Mouse (Mus musculus): Measurements from ENCODE around the gene Rnf225. TPM values are rescaled to one million over a fixed set of nuclear protein-coding genes. Genes with fewer than 3 reads are reported as not detected.
"Not testable (repeated sequence)": the region's sequence is repeated elsewhere in the genome, so short reads cannot be mapped to it uniquely, and the experiment has no call there.

Gene Rnf225
- polyA plus RNA-seq, 1 experiment: 0.21 TPM

DNA sequence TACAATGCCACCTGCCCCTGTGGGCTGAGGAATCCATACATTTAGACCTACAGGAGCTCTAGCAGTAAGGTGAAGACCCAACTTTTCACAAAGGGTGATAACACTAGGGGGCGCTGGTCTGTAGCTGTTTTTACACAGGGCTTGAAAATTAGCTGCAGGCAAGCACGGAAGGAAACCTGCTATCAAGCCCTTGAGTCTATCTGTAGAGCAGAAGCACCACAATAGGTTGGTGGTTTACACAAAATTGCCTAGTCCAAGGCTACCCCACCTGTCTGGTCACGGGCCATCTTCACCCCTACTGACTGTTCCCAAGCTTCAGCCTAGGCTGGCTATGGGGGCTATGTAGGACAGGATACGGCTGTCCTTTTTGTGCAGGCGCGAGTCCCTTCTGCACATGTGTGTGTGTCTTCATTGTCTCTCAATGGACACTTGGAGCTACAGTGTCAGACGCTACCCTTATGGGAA lies 17.7 kb upstream of the Rnf225 start:
- Histone ChIP-seq H3K27ac (ENCODE audit: insufficient read depth, low read length) (peak overlapping the region; percentile 90), H3K27me3 (ENCODE audit: control insufficient read depth, insufficient read depth, low read length) (no peaks in the 10 kb centered on the region), H3K4me1 (ENCODE audit: control insufficient read depth, insufficient read depth, insufficient read length) (no peaks in the 10 kb centered on the region; the same call in 1 of the 2 replicates), H3K4me3 (ENCODE audit: extremely low read depth, insufficient read depth, insufficient read length) (peak overlapping the region; percentile 73), H3K36me3 (ENCODE audit: control insufficient read depth, insufficient read depth, low read length) (peaks cover 13% of the 10 kb centered on the region)
- no peak for TF ChIP-seq POLR2A (IDR thresholded peaks at IDR 0.05; ENCODE audit: low read depth, low read length)
- peak; percentile 53; the same call in 1 of the 2 replicates for TF ChIP-seq CTCF (IDR thresholded peaks at IDR 0.05; ENCODE audit: extremely low read depth, insufficient read depth, insufficient read length, insufficient replicate concordance)
- WGBS: 14% methylated on average over 7 of the region's 7 CpGs
- DNase-seq (ENCODE audit: low read depth in 1 of 2, low spot score in 2 of 2): peak; percentile 72 to 85

DNA sequence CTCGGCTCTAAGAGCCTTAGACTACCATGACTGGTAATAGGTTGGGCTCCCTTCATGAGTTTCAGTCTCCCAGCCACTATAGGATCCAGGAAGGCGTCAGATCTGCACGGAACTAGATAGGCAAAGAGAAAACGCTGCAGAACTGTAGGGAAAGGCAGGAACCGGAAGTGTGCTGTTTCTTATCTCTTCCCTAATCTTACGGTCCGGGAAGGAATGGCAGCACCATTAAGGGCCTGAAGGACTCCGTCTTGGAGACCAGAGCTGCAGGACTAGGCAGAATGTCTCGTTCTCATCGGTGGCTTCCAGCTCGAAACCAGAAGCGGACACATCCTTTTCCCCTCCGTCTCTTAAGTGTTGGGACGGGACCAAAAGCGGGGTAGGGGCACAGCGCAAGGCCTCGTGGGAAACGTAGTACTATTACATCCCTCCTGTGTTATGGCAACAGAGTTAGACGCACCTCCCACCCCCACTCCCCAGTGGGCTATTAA lies 17.0 kb upstream of the Rnf225 start:
- Histone ChIP-seq H3K4me3 (ENCODE audit: extremely low read depth, insufficient read depth, insufficient read length) (peak overlapping the region; percentile 73), H3K27ac (ENCODE audit: insufficient read depth, low read length) (peak overlapping the region; percentile 90), H3K4me1 (ENCODE audit: control insufficient read depth, insufficient read depth, insufficient read length) (no peaks in the 10 kb centered on the region; the same call in 1 of the 2 replicates), H3K27me3 (ENCODE audit: control insufficient read depth, insufficient read depth, low read length) (no peaks in the 10 kb centered on the region), H3K36me3 (ENCODE audit: control insufficient read depth, insufficient read depth, low read length) (peaks cover 13% of the 10 kb centered on the region)
- peak; percentile 14 to 36 for DNase-seq (ENCODE audit: low read depth in 1 of 2, low spot score in 2 of 2)
- under 1% methylated on average over 19 of the region's 19 CpGs for WGBS
- peak; percentile 44; the same call in 1 of the 2 replicates for TF ChIP-seq POLR2A (IDR thresholded peaks at IDR 0.05; ENCODE audit: low read depth, low read length)
- TF ChIP-seq CTCF (IDR thresholded peaks at IDR 0.05; ENCODE audit: extremely low read depth, insufficient read depth, insufficient read length, insufficient replicate concordance): no peak

DNA sequence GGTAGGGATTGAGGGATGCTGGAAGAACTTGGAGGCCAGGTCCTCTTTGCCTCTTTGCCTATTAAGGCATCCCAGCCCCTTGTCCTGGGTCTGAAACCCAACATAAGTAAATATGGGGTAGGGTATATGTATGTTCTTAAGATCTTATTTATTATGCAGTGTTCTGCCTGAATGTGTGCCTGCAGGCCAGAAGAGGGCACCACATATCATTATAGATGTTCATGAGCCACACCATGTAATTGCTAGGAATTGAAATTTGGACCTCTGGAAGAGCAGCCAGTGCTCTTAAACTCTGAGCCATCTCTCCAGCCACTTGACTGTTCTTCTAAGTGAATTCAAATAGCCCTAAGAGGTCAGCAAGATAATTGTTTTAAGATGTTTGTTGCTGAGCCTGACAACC lies 13.7 kb upstream of the Rnf225 start:
- Histone ChIP-seq H3K36me3 (ENCODE audit: control insufficient read depth, insufficient read depth, low read length) (no peaks in the 10 kb centered on the region), H3K4me3 (ENCODE audit: extremely low read depth, insufficient read depth, insufficient read length) (no peak overlapping the region), H3K4me1 (ENCODE audit: control insufficient read depth, insufficient read depth, insufficient read length) (no peaks in the 10 kb centered on the region; the same call in 1 of the 2 replicates), H3K27me3 (ENCODE audit: control insufficient read depth, insufficient read depth, low read length) (no peaks in the 10 kb centered on the region), H3K27ac (ENCODE audit: insufficient read depth, low read length) (no peak overlapping the region)
- DNase-seq (ENCODE audit: low read depth in 1 of 2, low spot score in 2 of 2): no peak
- peak; percentile 13; the same call in 1 of the 2 replicates for TF ChIP-seq CTCF (IDR thresholded peaks at IDR 0.05; ENCODE audit: extremely low read depth, insufficient read depth, insufficient read length, insufficient replicate concordance)
- TF ChIP-seq POLR2A (IDR thresholded peaks at IDR 0.05; ENCODE audit: low read depth, low read length): no peak

DNA sequence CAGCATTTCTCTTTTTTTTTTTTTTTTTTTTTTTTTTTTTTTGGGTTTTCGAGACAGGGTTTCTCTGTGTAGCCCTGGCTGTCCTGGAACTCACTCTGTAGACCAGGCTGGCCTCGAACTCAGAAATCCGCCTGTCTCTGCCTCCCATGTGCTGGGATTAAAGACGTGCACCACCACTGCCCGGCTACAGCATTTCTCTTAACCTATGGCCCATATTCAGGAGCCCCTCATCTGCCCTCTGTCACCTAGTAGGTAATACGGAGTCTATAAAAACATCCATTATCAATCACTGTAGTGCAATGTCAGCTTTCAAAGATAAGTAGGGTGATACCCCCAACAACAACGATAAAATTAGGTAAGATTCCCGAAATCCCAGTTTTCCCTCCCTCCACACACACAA lies 6.7 kb upstream of the Rnf225 start:
- H3K27ac ChIP-seq (ENCODE audit: insufficient read depth, low read length); H3K4me3 ChIP-seq (ENCODE audit: extremely low read depth, insufficient read depth, insufficient read length); DNase-seq (ENCODE audit: low read depth in 1 of 2, low spot score in 2 of 2); H3K27me3 ChIP-seq (ENCODE audit: control insufficient read depth, insufficient read depth, low read length); H3K4me1 ChIP-seq (ENCODE audit: control insufficient read depth, insufficient read depth, insufficient read length): not testable (repeated sequence)
- peaks cover 13% of the 10 kb centered on the region for H3K36me3 ChIP-seq (ENCODE audit: control insufficient read depth, insufficient read depth, low read length)
- 88% methylated on average over 7 of the region's 8 CpGs for WGBS

DNA sequence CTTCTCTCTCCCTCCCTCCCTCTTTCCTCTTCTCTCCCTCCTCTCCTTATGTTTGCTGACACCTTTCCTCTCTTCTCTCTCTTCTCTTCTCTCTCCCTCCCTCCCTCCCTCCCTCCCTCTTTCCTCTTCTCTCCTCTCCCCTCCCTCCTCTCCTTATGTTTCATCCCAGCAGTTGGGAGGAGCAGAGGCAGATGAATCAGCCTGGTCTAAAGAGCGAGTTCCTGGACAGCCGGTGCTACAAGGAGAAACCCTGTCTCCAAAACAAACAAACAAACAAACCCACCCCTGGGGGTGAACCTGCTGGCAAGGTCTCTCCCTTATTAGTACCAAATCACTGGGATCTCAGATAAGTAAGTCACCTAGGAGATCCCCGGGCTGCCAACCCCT lies 5.9 kb upstream of the Rnf225 start:
- Histone ChIP-seq H3K27ac (ENCODE audit: insufficient read depth, low read length) (peak overlapping the region; percentile 92), H3K4me3 (ENCODE audit: extremely low read depth, insufficient read depth, insufficient read length) (peak overlapping the region; percentile 74), H3K27me3 (ENCODE audit: control insufficient read depth, insufficient read depth, low read length) (no peaks in the 10 kb centered on the region), H3K4me1 (ENCODE audit: control insufficient read depth, insufficient read depth, insufficient read length) (peaks cover 3% of the 10 kb centered on the region; the same call in 1 of the 2 replicates), H3K36me3 (ENCODE audit: control insufficient read depth, insufficient read depth, low read length) (peaks cover 21% of the 10 kb centered on the region)
- 1% methylated on average over 3 of the region's 3 CpGs for WGBS
- no peak for DNase-seq (ENCODE audit: low read depth in 1 of 2, low spot score in 2 of 2)
- no peak for TF ChIP-seq CTCF (IDR thresholded peaks at IDR 0.05; ENCODE audit: extremely low read depth, insufficient read depth, insufficient read length, insufficient replicate concordance)
- no peak for TF ChIP-seq POLR2A (IDR thresholded peaks at IDR 0.05; ENCODE audit: low read depth, low read length)

DNA sequence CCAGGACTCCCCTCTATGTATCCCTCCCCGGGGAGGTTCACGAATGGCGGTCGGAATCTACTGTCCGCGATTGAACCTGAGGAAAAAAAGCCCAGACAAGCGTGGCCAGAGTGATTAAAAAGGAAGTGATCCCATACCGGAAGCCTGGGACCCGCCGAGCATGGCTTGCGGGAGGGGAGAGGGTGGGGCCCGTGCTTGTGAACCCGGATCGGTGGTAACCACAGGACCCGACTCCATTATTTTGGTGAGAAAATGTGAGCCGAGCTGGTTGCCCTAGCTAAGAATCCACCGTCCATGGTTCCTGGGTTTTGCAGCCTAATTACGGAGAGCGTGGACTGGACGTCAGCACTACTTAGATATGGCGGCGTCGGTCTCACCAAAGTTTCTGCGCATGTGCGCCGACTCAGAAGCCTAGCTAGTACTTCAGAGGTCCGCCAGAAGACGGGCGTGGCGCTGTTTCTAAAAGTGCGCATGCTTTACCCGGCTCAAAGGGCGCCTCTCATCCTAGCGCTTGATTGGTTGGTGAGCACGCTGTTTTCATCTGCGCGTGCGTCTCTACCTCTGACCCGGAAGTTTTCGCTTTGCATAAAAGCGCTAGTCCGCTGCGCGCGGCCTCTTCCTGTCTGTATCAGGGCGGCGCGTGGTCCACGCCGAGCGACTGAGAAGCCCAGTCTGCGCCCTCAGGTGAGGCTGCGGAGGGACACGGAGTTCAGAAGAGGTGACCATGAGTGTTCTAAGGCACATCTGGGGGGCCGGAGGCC lies 5.3 kb upstream of the Rnf225 start, which contains the start of gene Rps5:
Gene Rps5 (plus strand): TSS at position 586 of the 761 bp plus-strand sequence.
- under 1% methylated on average over 55 of the region's 55 CpGs for WGBS
- Histone ChIP-seq H3K27me3 (ENCODE audit: control insufficient read depth, insufficient read depth, low read length) (no peaks in the 10 kb centered on the region), H3K36me3 (ENCODE audit: control insufficient read depth, insufficient read depth, low read length) (peaks cover 26% of the 10 kb centered on the region), H3K4me3 (ENCODE audit: extremely low read depth, insufficient read depth, insufficient read length) (peak within 1 kb of the TSS; percentile 85), H3K4me1 (ENCODE audit: control insufficient read depth, insufficient read depth, insufficient read length) (peaks cover 3% of the 10 kb centered on the region; the same call in 1 of the 2 replicates), H3K27ac (ENCODE audit: insufficient read depth, low read length) (peak within 1 kb of the TSS; percentile 92)
- DNase-seq (ENCODE audit: low read depth in 1 of 2, low spot score in 2 of 2): peak; percentile 98 to 99
- TF ChIP-seq CTCF (IDR thresholded peaks at IDR 0.05; ENCODE audit: extremely low read depth, insufficient read depth, insufficient read length, insufficient replicate concordance) (peak; percentile 61; the same call in 1 of the 2 replicates), POLR2A (IDR thresholded peaks at IDR 0.05; ENCODE audit: low read depth, low read length) (peak; percentile 93)

DNA sequence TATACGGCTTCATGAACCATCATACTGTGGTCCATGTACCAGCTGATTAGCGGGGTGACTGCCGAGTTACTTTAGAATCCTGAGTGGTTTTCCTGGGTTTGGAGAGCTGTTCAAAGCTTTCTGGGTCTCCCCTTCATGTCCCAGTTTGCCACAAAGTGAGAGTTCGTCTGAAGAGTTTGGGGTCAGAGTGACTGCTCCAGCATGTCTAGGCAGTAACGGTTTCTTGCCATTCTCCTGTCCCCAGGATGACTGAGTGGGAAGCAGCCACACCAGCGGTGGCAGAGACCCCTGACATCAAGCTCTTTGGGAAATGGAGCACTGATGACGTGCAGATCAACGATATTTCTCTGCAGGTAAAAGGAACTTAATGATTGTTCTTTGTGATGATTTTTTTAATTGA lies 4.5 kb upstream of the Rnf225 start:
- no peak for DNase-seq (ENCODE audit: low read depth in 1 of 2, low spot score in 2 of 2)
- H3K4me1 ChIP-seq (ENCODE audit: control insufficient read depth, insufficient read depth, insufficient read length): peaks cover 3% of the 10 kb centered on the region; the same call in 1 of the 2 replicates
- no peak overlapping the region for H3K27ac ChIP-seq (ENCODE audit: insufficient read depth, low read length)

More for the DNA sequence above, 4.5 kb upstream of the Rnf225 start:
- no peaks in the 10 kb centered on the region for H3K27me3 ChIP-seq (ENCODE audit: control insufficient read depth, insufficient read depth, low read length)
- 2% methylated on average over 8 of the region's 8 CpGs for WGBS
- peaks cover 29% of the 10 kb centered on the region for H3K36me3 ChIP-seq (ENCODE audit: control insufficient read depth, insufficient read depth, low read length)
- TF ChIP-seq POLR2A (IDR thresholded peaks at IDR 0.05; ENCODE audit: low read depth, low read length) (no peak), CTCF (IDR thresholded peaks at IDR 0.05; ENCODE audit: extremely low read depth, insufficient read depth, insufficient read length, insufficient replicate concordance) (no peak)
- H3K4me3 ChIP-seq (ENCODE audit: extremely low read depth, insufficient read depth, insufficient read length): peak overlapping the region; percentile 85

Data from spleen, adult 2 months (tissue).